Mouse (Mus musculus) E14TG2a.4 (cell line): ENCODE measurements around the gene Plekhg1.

Source experiments
- H3K27me3 ChIP-seq: 2 replicates; pipeline ENCODE4 v1.6.1; 2014; ENCODE audit warnings: low read length, control low read depth; ENCODE audit not compliant: insufficient read depth
- H3K36me3 ChIP-seq: 2 replicates; pipeline ENCODE4 v1.6.1; 2014; ENCODE audit warnings: low read length, control low read depth; ENCODE audit not compliant: insufficient read depth
- H3K4me1 ChIP-seq: replicated peaks from 2 replicates; pipeline ENCODE4 v1.6.1; 2014; ENCODE audit warnings: low read depth, low read length, control low read depth
- H3K4me3 ChIP-seq: replicated peaks from 2 replicates; pipeline ENCODE4 v1.5.1; 2014; ENCODE audit warnings: mild to moderate bottlenecking, low read length
- H3K9me3 ChIP-seq: 2 replicates; pipeline ENCODE4 v1.6.1; 2014; ENCODE audit warnings: low read length, control low read depth
- CTCF ChIP-seq: conservative IDR thresholded peaks from 2 replicates; pipeline ENCODE4 v1.5.1; 2014; ENCODE audit warnings: low read length
- NANOG ChIP-seq: IDR thresholded peaks from 2 replicates; pipeline ENCODE4 v1.6.1; 2014; ENCODE audit warnings: borderline replicate concordance, low read length, mixed read lengths
- POU5F1 ChIP-seq: IDR thresholded peaks from 2 replicates; pipeline ENCODE4 v1.6.1; 2014; ENCODE audit warnings: low read length, borderline replicate concordance

The Plekhg1 gene

DNA sequence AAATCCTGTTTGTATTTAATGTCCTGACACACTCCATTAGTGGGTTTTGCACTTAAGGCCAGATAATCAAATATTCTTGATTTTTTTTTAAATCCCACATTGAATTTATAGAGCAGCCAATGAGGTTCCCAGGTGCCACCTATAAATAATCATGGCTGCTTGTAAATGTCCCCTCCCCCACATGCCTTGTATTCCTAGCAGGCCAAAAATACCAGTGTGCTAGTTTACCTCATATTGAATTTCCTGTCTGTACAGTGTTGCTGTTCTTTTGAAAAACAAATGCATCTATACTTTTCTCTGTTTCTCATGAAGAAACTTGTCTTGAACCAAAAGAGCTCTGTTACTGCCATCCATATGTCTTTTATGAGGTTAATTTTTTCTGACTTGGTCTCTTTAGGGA lies 59.3 kb downstream of the Plekhg1 start:
- H3K4me1 ChIP-seq: no peaks in the 10 kb centered on the region
- TF ChIP-seq NANOG: no peak
- no peak for TF ChIP-seq CTCF
- TF ChIP-seq POU5F1: no peak
- no peak overlapping the region for H3K4me3 ChIP-seq
- no peaks in the 10 kb centered on the region for H3K36me3 ChIP-seq
- H3K9me3 ChIP-seq: no peaks in the 10 kb centered on the region
- H3K27me3 ChIP-seq: no peaks in the 10 kb centered on the region

DNA sequence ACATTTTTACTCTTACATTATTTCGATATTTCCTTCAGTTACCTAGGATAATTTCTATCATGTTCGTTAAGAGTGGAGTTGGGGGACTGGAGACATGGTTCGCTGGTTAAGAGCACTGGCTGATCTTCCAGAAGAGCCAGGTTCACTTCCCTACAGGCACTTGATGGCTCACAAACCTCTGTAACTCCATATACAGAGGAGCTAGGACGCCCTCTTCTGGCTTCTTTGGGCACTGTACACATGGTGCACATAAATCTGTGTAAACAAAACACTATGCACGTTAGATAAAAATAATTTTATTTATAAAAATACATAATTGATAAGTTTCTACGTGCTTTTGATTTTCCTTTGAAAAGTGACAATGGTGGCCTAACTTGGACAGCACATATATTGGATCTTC lies 61.1 kb downstream of the Plekhg1 start:
- Histone ChIP-seq H3K4me1 (no peaks in the 10 kb centered on the region), H3K9me3 (no peaks in the 10 kb centered on the region), H3K4me3 (no peak overlapping the region), H3K36me3 (no peaks in the 10 kb centered on the region), H3K27me3 (no peaks in the 10 kb centered on the region)
- TF ChIP-seq NANOG (no peak), POU5F1 (no peak), CTCF (peak; percentile 40)

DNA sequence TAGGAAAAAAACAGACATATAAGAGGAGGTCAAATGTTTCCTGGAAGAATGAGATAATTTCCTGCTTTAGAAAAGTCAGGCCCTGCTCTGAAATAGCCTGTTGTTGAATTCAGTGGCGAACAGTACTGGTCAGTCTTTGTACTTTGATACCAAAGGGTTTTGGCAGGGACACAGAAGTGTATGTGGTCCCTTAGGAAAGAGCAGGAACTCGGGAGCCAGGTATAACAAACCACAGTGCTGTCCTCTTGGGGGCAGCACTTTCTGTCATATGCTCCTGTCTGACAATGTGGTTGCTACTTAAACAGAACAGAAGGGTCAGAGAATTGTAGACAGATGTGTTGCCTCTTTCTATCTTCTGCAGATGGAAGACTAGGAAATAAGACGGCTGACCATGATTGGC lies 65.2 kb downstream of the Plekhg1 start:
- Histone ChIP-seq H3K4me1 (no peaks in the 10 kb centered on the region), H3K9me3 (no peaks in the 10 kb centered on the region), H3K27me3 (no peaks in the 10 kb centered on the region), H3K4me3 (no peak overlapping the region), H3K36me3 (no peaks in the 10 kb centered on the region)
- no peak for TF ChIP-seq POU5F1
- TF ChIP-seq CTCF: peak; percentile 8; the same call in 1 of the 2 replicates
- no peak for TF ChIP-seq NANOG

DNA sequence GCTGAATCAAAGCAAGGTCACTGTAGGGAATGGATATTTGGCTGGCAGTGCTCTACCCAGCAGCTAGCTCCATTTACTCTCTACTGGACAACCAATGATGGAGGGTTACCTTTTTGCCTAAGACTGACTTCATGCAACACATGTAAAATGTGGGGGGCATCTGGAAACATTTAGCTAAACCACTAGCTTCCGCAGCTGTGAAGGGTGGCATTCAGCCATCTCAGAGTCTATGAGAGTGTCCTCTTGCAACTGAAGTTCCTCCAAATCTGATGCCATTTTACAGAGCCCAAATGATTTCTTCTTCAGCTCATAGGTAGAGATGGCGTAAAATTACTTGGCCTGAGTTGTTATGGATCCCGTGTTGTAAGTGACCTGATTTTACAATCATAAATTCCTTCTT lies 67.8 kb downstream of the Plekhg1 start:
- H3K36me3 ChIP-seq: no peaks in the 10 kb centered on the region
- H3K9me3 ChIP-seq: no peaks in the 10 kb centered on the region
- H3K27me3 ChIP-seq: no peaks in the 10 kb centered on the region
- TF ChIP-seq CTCF (no peak), POU5F1 (no peak), NANOG (no peak)
- H3K4me3 ChIP-seq: no peak overlapping the region
- H3K4me1 ChIP-seq: no peaks in the 10 kb centered on the region

DNA sequence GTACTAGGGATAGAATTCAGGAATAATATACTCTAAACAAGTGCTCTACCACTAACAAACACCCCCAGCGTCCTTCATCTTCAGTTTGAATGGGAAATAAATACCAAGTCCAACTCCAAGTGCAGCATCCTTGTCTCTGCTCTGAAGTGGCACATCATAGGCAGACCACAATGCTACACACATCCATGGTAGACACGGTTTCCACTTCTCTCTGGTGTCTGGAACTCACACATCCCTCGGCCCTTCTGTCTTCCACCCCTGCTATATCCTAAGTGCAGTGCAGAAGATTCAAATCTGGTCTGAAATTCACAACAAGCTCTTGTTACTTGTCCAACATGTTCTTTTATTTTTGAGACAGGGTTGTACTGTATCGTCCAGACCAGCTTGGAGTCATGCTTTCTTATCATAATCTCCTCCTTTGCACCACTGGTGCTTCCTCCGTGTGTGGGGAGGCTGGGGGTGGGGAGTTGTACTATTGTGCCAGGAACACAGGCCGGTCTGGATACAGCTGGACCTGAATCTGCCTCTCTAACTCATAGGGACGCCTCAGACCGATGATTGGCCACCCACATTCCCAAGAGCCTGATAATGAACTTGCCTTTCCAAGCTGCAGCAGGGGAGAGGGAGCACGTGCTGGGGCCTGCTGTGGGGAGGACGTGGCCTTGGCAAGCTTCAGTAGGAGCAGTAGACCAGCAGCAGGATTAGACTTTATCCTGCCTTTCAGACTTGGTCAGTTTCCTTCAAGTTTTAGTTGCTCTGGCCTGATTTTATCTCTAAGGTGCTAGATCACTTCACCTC lies 70.5 kb downstream of the Plekhg1 start:
- H3K9me3 ChIP-seq: no peaks in the 10 kb centered on the region
- no peaks in the 10 kb centered on the region for H3K36me3 ChIP-seq
- no peak for TF ChIP-seq CTCF
- no peak for TF ChIP-seq NANOG
- TF ChIP-seq POU5F1: no peak

DNA sequence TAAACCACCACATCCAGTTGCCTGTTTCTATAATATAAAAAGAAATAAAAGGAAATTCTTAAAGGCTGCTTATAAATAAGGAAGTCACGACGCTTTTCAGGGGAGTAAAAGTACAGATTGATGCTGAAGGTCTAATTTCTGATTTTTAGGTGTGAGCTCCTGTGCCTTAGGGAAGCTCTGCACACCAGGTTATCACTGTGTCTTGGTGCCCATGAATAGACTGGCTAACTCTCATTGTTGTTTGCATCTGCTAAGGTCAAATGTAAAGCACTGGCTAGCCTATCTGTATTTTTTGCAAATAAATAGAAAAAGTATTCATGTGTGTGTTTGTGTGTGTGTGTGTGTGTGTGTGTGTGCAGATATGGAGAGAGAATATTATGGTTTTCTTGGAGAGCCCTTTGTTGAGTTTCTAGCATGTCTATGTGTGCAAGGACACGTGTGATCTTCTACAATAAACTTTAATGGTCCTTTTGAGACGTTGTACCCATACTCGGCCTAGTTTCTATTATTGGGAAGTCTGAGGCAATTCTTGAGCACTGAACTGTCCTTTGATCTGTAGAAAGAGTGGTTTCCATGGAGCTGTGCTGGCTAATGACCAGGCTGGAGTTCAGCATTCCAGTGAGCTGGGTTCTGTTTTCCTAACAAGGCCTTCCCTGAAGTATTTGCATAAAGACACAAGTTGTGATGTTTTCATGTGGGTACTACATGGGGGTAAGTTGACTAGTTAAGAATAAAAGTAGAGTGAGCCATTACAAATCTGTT lies 79.0 kb downstream of the Plekhg1 start:
- no peak for TF ChIP-seq NANOG
- no peak for TF ChIP-seq CTCF
- TF ChIP-seq POU5F1: no peak
- Histone ChIP-seq H3K4me3 (no peak overlapping the region), H3K4me1 (no peaks in the 10 kb centered on the region), H3K9me3 (no peaks in the 10 kb centered on the region), H3K27me3 (no peaks in the 10 kb centered on the region), H3K36me3 (no peaks in the 10 kb centered on the region)

More for the DNA sequence above, 70.5 kb downstream of the Plekhg1 start:
- H3K27me3 ChIP-seq: no peaks in the 10 kb centered on the region
- H3K4me1 ChIP-seq: no peaks in the 10 kb centered on the region
- no peak overlapping the region for H3K4me3 ChIP-seq

DNA sequence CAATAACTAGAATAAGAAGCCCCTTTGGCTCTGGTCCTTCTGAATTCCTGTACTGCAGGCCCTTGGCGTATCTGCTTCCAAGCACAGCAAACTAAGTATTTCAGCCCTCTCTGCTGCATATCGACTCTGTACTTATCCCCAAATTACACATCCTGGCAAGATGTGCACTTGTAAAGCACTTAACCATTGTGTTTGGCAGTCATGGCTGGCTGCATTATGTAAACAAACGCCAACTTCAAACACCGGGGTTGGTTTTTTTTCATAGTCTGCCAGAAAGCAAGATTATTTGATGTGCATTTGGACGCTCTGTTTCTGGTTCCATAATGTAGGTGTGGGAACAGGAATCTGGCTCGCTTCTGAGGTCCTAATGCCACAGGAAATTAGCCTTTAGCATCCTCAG lies 83.7 kb downstream of the Plekhg1 start:
- H3K4me1 ChIP-seq: no peaks in the 10 kb centered on the region
- H3K4me3 ChIP-seq: no peak overlapping the region
- no peak for TF ChIP-seq NANOG
- no peaks in the 10 kb centered on the region for H3K36me3 ChIP-seq
- H3K27me3 ChIP-seq: no peaks in the 10 kb centered on the region
- H3K9me3 ChIP-seq: no peaks in the 10 kb centered on the region

DNA sequence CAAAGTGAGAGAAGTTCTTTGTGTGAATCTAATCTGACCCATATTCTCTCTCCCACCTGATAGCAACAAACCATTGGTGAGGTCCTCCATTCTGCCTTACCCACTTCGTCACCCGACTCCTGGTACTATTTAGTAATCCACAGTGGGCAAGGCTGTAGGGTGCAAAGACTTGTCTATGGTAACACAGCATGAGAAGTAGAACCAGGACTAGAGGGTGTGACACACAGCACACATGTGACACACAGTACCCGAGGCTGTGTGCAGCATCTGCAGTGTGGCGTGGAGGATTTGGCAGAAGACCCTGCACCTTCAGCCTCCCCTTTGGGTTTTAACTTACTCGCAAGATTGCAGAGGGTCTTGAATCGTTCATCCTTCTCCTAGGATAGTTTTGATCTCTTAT lies 85.9 kb downstream of the Plekhg1 start:
- Histone ChIP-seq H3K4me1 (no peaks in the 10 kb centered on the region), H3K27me3 (no peaks in the 10 kb centered on the region), H3K36me3 (no peaks in the 10 kb centered on the region), H3K4me3 (no peak overlapping the region), H3K9me3 (no peaks in the 10 kb centered on the region)
- TF ChIP-seq POU5F1 (no peak), CTCF (no peak), NANOG (no peak)
